Mouse (Mus musculus) cerebellum, adult 9-11 months (tissue): Measurements from ENCODE around the gene Pdzd9.
"Not testable (repeated sequence)": the region's sequence is repeated elsewhere in the genome, so short reads cannot be mapped to it uniquely, and the experiment has no call there.

ENCODE experiments used
- DNase-seq: peaks from one replicate; pipeline ENCODE4 v3.0.0; 2022

Pdzd9 gene

DNA sequence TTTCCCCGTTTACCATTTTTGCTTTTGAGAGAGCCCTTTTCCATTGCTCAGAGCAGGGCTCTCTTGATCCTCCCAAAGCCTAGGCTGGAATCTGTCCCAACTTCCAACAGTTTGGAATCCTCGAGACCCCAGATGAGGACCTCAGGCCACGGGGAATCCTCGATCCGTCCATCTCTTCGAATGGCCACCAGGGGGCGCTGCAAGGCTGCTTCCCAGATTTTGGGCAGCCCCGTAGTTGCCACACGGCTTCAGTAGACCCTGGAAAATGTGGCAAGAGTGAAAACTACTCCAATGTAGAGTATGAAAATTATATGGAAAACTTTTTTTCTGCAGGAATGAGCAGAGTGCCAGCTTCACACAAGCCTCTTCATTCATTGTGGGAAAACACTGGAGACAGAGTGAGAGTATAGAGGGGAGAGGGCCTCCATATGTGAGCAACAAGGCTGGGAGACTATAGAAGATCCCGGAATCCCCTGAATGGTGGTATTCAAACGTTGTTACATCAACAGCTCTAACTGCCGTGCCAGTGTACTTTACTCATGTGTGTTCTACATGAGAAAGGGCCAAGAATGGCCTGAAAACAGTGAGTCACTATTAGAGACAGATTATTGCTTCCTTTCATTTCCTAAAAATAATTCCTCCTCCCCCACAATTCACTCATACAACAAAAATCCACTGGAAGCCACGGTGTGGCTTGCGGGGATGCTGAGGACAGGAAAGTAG lies at the start of gene Pdzd9:
Gene Pdzd9, minus strand, starts transcription at position 191 of the 723 bp plus-strand sequence.
- DNase-seq, result peak; percentile 52

DNA sequence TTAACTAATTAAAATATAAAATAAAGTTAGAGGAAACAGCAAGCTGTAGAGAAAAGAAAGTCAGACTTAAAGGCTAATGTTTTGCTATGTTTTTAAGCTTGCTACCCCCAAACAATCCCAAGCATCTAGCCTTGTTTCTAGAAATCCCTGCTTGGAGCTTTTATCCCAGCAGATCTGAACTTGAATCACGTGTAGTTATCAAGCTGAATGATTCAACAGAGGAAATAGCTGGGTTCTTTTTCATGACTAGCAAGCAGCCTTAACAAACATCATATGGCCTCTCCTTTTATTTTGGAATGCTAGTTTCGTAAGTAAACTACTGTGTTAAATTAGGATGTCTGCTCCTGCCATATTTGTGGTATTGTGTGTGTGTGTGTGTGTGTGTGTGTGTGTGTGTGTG lies 47.1 kb upstream of the Pdzd9 start:
- no peak for DNase-seq

DNA sequence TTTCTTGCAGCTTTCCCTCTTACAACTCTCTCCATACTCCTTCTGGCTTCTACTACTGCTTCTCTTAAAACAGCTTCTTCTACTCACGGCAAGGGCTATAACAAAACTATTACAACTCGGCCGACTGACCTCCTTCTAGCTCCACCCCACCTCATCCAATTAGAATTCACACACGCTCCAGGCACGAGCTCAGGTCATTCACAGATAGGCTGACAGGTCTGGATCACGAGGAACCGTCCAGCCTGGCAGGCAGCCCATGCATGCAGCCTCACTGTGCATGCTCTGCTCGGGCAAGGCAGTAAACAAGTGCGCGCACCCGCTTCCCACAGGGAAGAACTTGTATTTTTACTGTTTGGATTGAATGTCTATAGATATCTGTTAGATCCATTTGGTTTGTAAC lies 43.8 kb upstream of the Pdzd9 start:
- DNase-seq, result not testable (repeated sequence)

DNA sequence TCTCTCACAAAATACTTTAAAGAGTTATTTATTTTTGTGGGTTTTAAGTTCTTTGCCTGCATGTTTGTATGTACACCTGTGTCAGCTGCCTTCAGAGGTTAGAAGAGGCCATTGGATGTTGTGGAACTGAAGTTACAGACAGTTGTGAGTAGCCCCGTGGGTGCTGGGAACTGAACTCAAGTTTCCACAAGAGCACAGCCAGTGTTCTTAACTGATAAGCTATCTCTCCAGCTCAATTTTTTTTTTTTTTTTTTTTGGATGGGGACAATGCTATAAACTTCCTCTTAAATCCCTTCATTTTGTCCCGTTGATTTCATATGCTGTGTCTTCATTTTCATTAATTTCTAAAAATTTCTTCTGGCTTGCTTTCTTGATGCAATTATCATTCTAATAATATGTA lies 43.1 kb upstream of the Pdzd9 start:
- no peak for DNase-seq

DNA sequence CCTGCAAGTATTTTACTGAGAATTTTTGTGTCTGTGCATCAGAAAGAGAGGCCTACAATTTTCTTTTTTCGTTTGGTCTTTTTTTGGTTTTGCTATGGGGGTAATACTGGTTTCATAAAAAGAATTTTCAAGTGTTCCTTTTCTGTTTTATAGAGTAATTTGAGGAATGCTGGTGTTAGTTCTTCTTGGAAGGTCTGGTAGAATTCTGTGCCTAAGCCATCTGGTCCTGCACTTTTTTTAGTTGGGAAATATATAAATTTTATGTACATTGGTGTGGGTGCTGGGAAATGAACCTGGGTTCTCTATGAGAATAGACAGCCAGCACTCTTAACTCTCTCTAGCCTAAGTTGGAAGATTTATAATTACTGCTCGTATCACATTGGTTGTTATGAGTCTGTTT lies 41.9 kb upstream of the Pdzd9 start:
- no peak for DNase-seq

DNA sequence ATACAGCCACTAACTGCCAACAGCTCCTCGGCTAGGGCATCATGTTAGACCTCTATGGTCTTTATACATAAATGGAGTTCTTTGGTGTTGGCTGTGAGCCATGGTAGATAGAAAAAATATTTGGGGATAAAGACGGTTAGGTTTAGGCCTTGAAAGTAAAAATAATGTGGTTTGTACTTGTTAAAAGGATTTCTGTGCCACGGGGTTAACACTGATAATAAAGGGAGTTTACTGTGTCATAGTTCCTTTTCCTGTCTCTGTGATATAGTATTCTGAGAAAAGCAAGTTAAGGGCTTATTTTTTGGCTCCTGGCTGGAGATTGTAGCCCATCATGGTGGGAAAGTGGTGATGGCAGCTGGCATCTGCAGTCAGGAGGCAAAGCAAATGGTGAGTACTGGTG lies 33.7 kb upstream of the Pdzd9 start:
- no peak for DNase-seq

DNA sequence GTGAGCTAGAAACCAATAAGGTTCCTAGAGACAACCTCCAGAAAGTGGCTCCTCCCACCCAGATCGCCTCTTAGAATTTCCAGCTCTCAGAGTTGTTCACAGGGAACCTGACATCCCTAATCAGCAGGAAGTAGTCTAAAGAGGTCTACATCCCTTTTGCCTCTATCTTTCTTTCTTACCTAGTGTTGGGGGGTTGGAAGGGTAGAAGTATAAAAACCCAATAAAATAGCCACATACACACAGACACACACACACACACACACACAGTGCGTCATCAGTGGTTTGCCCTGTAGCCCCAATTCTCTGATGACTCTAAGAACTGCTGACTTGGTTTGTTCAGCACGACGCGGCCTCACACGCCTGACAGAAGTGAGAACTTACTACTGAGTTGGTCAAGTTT lies 29.4 kb upstream of the Pdzd9 start:
- DNase-seq, result no peak

DNA sequence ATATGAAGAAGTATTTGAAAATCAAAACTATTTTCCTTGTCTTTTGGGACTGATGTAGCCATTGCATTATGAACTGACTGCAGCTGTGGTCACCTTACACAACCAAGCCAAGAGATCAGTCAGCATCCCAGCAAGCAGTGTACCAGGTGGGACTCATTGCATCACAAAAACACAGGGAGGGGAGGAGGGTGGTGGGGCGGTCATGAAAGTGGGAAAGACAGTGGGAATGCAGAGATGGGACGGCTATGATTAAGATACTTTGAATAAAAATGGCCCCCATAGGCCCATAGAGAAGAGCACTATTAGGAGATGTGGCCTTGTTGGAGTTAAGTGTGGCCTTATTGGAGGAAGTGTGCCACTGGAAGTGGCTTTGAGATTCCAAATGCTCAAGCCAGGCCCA lies 26.2 kb upstream of the Pdzd9 start:
- no peak for DNase-seq

DNA sequence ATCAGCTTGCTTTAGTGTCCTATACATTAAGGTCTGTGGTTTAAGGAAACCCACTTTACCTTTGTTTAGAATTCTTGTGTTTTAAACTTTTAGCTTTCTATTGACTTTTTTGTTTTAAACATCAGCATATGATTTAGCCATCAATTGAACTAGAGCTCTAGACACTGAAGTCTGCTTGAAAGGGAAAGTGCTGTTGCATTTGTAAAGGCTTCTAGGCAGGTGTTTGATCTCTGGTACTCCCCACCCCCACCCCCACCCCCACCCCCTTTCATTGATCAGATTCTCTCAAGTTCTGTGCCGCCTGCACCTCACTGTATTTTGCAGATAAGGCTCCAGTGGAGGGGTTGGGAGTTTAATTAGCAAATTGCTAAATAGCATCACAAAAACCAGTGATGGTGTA lies 25.5 kb upstream of the Pdzd9 start:
- no peak for DNase-seq

DNA sequence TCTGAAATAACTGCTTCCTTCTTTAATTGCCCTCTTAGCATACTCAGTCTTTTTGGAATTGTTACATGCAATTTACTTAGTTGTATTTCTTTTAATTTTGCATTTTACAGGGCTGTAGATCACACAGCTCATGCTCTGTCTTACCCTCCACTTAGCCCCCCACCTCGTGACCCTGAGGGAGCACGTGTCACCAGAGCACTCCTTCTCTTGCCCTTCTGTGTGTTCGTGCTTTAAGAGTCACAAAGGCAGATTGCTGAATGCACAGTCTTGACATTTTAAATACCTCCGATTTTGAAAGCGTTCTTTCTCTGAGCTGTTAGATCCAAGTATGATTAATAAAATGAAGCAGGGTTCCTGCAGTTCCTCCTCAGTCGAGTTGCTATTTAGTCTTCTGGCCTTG lies 25.1 kb upstream of the Pdzd9 start:
- no peak for DNase-seq

DNA sequence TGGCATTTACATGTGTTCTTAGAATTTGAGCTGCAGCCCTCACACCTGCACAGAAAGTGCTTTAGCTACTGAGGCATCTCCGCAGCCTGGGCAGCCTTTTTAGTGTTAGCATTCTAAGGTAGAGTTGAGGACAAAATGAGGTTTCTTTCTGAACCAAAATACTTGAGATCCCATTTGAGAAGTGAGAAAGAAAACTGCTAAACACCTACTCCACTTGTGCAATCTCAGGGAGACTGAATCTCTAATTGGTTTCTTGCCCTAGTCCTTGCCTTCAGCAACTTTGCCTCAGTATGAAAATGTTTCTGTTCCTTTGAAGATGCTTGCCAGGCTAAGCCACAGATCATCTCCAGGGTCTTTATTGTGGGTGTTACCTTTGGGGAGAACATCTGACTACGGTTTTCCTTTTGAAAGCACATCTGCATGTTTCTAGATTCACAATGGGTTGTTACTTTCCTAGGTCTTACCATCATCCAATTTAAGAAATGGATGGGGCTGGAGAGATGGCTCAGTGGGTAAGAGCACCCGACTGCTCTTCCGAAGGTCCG lies 23.8 kb upstream of the Pdzd9 start:
- no peak for DNase-seq

DNA sequence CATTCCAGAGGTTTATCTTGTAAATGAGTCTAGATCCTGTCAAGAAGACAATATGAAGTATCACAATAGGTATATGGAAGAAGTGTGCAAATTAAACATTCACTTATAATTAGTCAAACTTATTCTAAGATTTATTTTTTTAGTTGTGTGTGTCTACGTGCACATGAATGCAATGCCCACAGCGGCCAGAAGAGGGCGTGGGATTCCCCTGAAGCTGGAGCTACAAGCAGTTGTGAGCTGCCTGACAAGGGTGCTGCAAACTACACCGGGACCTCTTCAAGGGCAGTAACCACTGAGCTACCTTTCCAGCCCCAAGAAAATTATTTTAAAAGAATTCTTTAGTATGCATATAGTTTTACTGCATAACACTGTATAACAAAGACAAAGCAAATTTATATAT lies 20.5 kb upstream of the Pdzd9 start:
- DNase-seq, result no peak

DNA sequence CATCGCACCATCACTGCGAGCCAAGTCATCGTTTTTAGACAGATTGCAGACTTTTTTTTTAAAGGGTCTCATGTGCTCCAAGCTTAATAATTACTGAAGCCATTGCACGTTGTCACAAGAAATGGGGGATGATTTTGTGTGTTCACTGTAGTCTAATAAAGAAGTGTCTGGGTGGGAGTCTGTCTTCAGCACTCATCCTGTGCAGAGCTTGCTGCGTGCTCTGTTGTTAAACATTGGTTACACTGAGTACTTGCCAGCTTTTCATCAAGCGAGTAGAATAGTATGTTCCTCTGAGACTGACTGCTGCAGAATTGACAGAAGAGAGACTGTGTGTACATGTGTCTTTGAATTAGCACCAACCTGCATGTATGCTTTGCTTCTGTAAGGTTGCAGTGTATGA lies 15.1 kb upstream of the Pdzd9 start:
- DNase-seq, result no peak

DNA sequence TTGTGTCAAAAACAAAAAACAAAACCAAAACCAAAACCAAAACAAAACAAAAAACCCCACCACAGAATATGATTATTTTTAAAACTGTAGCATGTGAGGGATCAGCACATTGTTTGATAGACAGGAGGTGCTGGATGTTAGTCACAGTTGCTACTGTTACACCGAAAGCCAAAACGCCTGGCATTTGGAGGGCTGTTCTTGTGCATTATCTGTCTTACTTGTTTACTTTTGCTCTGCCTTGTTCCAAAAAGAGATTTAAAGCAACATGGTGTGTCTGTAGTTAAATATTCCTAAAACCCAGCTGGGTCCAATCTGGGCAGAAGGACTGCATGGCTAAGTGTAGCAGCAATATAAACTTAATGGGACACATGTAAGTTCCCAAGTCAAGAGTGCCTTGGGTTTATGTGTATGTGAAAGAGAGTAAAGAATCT lies 14.6 kb upstream of the Pdzd9 start:
- DNase-seq, result no peak

DNA sequence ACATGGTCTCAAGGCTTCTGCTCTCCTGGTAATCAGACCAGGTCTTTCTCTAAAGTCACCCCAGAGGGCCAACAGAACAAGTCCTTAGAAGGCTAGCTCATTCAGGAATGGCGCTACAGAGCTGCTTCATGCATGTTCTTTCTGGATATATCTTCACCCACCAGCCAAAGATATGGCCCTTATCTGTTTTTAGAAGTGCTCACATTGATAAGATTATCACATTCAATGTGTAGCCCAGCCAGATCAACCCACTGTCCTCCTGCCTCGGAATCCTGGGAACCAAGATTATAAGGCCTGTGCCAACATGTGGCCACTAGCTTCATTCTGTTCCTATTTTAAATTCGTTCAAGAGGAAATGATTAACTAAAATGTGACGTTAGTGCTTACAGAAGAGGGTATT lies 11.9 kb upstream of the Pdzd9 start:
- DNase-seq, result no peak

DNA sequence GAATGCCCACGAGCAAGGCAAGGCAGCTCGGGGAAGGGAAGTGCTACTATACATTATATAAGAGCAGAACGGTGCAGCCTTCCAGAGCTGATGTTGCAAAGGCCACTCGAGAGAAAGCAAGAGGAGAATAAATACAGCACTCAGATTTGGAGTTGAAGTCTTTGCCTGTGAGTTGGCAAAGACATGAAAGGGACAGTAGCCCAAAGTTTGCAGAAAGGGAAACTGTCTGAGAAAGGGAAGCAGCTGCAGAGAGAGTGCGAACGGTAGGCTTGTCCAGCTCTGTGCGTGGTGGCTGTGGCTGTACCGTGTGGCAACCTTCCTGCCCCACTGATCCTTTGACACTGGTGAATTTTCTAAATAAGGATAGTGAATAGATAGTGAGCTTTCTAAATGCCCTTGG lies 8.9 kb upstream of the Pdzd9 start:
- no peak for DNase-seq

DNA sequence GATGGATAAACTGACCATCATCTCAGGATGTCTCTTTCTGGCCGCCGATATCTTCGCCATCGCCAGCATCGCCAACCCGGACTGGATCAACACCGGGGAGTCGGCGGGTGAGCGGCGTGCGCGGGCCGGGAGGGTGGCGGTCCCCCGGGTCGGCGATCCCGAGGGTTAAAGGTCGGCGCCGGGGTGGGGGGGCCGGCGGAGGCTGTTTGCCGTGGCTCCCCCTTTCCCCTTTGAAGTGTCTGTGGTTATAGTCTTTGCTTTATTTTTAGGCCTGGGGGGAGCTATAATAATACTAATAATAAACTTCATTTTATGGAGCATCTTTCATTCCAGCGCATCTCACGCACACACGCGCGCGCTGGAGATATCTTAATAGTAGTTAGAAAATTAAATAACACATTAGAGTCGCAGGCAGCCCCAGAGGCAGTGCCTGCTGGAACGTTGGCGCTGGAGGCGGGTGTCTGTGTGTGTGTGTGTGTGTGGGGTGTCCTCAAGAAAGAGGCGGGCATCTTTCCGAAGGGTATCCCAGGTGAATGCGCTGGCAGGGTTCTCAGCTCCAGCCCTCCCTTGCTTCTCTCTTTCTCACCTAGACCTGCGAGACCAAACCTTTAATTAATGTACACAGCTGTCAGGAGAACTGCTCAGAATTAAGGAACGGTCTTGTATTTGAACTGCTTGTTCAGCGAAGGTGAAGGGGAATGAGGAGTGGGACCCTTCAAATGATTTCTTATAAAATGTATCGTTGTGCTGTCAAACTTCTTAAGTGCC lies 7.8 kb upstream of the Pdzd9 start:
- peak; percentile 65 for DNase-seq

DNA sequence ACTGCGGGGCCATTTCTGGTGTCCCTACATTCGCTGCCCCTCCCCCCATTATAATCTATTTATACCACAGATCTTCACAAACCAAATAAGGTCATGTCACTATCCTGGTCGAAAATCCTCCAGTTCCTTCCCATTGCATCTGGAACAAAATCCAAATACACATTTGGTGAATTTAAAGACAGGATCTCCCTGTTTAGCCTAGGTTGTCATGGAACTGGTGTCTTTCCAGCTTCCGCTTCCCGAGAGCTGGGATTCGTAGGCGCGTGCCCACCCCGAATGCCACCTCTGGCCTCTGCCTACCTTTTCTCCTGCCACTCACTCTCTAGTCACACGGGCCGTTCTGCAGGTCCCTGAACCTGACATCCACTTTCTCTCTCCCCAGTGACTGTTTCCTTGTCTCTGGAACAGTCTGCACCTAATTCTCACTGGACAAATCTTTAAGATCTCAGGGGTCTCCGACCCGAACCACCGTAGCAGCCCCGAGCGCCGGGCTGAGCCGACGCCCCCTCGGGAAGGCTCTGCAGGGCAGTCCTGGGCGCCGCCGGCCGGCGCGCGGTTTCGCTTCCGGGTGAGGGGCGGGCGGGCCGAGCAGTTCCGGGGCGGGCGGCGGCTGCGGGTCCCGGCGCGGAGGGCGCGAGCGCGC lies 7.0 kb upstream of the Pdzd9 start, which contains the start of gene Mosmo:
Gene Mosmo, plus strand, starts transcription at position 618 of the 643 bp plus-strand sequence.
- DNase-seq, result peak; percentile 63

DNA sequence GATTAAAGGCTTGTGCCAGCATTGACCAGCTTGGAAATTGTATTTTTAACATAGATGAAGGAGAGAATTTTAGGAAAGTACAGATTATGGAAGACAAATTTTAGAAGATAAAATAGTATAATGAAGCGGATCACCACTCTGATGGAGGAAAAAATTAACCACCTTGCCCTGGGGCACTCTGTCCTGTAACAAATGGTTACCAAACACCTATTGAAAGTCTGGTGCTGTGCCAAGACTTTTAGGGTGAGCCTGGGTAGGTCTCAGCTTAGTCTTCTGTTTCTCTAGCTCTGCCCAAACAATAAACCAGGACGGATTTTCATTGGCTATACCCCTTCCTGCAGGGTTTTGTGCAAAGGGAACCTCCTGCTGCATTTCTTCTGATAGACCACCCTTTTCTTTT lies 1.1 kb upstream of the Pdzd9 start:
- no peak for DNase-seq

DNA sequence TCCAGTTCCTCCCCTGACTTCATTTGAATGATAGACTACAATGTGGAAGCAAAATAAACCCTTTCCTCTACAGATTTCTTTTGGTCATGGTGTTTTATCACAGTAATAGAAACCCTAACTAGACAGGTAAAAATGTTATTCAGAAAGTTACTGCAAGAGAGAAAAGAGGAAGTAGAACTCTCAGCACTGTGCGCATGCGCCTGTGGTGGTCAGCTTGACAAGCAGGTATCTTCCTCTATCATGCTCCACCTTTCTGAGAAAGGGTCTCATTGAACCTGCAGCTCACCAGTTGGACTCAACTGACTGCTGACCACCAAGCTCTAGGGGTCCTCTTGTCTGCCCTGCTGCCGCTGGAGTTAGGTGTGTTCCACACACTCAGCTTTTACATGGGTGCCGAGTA lies 8.1 kb downstream of the Pdzd9 start:
- DNase-seq, result no peak

DNA sequence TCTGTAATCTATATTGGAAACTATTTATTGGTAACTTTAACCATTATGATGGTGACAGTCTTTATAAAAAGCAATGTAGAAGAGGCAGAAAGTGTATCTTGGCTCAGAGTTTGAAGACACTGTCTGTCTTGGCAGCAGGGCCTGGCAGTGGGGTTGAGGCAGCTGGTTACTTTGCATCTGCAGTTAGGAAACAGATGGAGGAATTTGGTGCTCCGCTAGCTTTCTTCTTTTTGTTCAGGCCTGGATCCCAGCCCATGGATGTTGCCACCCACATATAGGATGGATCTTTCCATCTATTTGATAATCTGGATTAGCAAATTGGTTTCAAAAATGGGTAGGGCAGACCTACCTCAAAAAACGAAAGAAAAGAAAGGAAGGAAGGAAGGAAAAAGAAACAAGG lies 22.3 kb downstream of the Pdzd9 start:
- DNase-seq, result no peak

DNA sequence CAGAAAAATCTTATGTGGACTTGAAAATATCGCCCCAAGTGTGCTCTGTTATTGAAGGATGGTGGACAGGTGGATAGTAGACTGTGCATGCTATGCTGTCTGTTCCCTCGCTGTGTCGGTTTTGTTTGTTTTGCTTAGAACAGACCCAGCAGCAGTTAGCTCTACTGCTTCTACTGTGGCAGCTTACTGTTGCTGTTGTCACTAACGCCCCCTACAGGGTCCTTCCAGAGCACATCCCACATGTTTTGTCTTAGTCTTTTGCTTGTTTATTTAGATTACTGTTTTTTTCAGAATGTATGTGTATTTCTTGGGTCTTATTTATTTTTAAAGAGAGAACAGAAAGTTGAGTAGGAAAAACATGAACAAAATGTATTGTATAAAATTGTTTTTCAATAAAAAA lies 26.9 kb downstream of the Pdzd9 start:
- no peak for DNase-seq

DNA sequence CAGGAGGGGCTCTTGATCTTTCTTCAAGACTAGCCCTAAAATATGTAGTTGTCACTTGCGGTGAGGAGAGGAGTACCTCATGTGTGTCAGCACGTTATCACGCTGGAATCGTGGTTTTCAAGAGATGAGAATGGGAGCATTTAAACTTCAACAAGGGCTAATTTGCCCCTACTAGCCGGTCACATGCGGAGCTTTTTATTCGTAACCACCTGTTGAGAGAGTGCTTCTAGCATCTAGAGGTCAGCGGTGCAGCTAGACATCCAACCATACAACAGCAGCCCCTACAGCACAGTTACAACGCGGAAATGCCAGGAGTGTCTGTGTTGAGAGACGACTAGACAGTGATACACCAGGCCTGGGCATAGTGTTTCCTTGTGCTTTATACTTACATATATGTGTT lies 34.3 kb downstream of the Pdzd9 start:
- no peak for DNase-seq

DNA sequence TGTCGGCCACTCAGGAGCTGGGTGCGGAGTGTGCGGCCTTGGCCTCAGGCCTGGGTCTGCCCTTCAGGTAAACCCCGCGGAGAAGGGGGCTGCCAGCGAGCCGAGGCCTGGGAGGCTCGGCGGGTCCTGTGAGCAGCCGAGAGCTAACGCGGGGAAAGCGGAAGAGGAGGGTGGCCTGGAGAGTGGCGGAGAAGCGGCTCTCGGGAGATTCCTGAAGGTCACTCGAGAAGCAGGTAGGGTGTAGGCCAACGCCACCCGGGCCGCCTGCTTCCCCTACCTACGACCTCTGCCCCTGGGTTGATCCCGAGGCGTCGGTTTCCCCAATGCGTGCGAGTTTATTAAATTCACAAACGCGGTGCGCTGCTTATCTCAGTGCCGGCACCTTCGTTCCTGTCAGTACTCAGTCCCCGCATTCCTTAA lies 34.8 kb downstream of the Pdzd9 start:
- DNase-seq, result no peak
